Mouse (Mus musculus) stomach, postnatal 0 days (tissue): ENCODE data around the gene Ak6.

Experiments
- CTCF ChIP-seq: IDR thresholded peaks from 2 replicates; pipeline ENCODE4 v1.5.1; 2016; ENCODE audit warnings: antibody characterized with exemption, low read depth, mild to moderate bottlenecking, moderate library complexity
- EP300 ChIP-seq: optimal IDR thresholded peaks from 2 replicates; pipeline ENCODE3; 2016; ENCODE audit warnings: antibody characterized with exemption

- TF ChIP-seq CTCF (no peak), EP300 (no peak)
These were observed 44.9 kb upstream of the Ak6 start for GRCm38 (mm10) chr13:100605845-100606244.
